Mouse (Mus musculus) thymus, adult 2 months (tissue): ENCODE measurements at regions not wholly inside any gene's neighbourhood (a gene's known extent, or its start where the extent isn't known, plus 50 kb on each side); places are given as distances from the start of the nearest gene placed in this dataset.

Experiments
- CTCF ChIP-seq: fragments of 200-500 bp; IDR thresholded peaks from 2 replicates; pipeline ENCODE4 v1.5.1; 2012; ENCODE audit warnings: mild to moderate bottlenecking, control low read depth, low read length, moderate library complexity, borderline replicate concordance; ENCODE audit not compliant: control insufficient read depth, poor library complexity, insufficient read depth; ENCODE audit errors: extremely low read depth
- POLR2A ChIP-seq: fragments of 200-500 bp; IDR thresholded peaks from 2 replicates; pipeline ENCODE4 v1.6.1; 2012; ENCODE audit warnings: mild to moderate bottlenecking, low read length, control low read depth, moderate library complexity; ENCODE audit not compliant: control insufficient read depth, poor library complexity, insufficient read depth; ENCODE audit errors: extremely low read depth

DNA sequence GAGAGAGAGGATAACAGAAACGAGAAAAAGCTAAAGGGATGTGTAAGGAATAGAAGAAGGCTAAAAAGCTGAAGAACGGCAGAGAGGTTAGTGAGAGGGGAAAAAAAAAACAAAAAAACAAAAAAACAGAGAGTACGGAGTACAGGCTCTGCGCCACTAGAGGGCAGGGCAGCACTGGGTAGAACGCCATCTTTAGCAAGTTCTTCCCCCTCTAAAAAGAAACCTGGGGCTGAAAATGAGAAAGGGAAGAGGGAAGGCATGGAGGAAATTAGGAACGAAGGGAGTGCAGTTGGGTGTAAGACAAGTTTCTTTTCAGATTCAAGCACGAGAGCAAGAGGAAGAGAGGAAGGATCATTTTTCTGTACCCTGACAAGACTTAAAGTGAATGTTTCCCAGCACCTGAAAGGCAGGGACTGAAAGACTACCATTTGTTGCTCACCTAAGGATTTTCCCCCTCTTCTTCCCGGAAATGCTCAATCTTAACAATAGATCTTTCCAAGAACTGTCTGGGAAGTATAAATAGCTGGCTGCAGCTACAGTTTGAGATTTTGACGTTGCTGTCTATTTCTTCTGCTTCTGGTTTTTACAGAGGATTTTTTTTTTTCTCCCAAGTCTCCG, 195.6 kb downstream of the Fam198b start:
- TF ChIP-seq CTCF = no peak
- TF ChIP-seq POLR2A = no peak
